Mouse (Mus musculus): ENCODE results near the gene 1110008P14Rik. TPM values are rescaled to one million over a fixed set of nuclear protein-coding genes. Genes with fewer than 3 reads are reported as not detected.
A peak's percentile ranks its signal among the peaks of the same experiment; 100 is the strongest.

1110008P14Rik gene
- polyA plus RNA-seq, 1 experiment from 2014 or later, result 44.2 TPM

DNA sequence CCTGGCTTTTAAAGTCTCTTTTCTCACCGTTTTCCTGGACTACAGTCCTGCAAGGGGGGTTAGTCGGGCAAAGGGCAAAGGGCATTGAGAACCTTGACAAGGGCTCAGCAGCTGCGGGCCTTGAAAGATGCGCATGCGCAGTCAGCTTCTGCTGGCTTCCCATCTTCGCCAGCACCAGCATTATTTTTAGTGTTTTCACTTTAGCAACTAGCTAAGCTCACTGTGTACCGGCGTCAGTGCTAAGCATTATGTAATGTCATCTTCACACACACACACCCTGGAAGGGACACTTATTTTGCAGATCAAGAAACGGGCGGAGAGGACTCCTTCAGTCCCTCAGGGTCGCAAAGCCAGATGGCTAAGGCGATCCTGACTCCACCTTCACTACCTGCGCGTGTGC is 21.0 kb downstream of the 1110008P14Rik start:
- Histone ChIP-seq H3K9me3 (ENCODE audit: control insufficient read depth, low read length) (no peaks in the 10 kb centered on the region), H3K9ac (ENCODE audit: low read depth, low read length) (no peak overlapping the region; the same call in 1 of the 2 replicates), H3K27ac (ENCODE audit: low read length) (peak overlapping the region; percentile 85), H3K36me3 (ENCODE audit: control insufficient read depth, insufficient read depth, low read length) (peaks cover 4% of the 10 kb centered on the region; the same call in 1 of the 2 replicates), H3K4me2 (ENCODE audit: low read depth, low read length) (peak overlapping the region; percentile 75), H3K4me1 (ENCODE audit: control insufficient read depth, insufficient read depth, low read length) (peaks cover 29% of the 10 kb centered on the region), H3K27me3 (replicated peaks; ENCODE audit: control insufficient read depth, insufficient read depth, low read length) (0 out of 2 replicates have a peak, but pooled peaks cover 3% of the 10 kb centered on the region), H3K4me3 (ENCODE audit: low read length) (peak overlapping the region; percentile 51)
- ATAC-seq, result peak; percentile 19; the same call in 1 of the 2 replicates
- 6% methylated on average over 14 of the region's 14 CpGs for WGBS

GRCm38 (mm10) chr2:32358381-32358780 is 23.4 kb downstream of the 1110008P14Rik start:
- Histone ChIP-seq H3K36me3 (ENCODE audit: control insufficient read depth, insufficient read depth, low read length) (no peaks in the 10 kb centered on the region), H3K4me2 (ENCODE audit: low read depth, low read length) (no peak overlapping the region), H3K4me3 (ENCODE audit: low read length) (no peak overlapping the region), H3K27ac (ENCODE audit: low read length) (no peak overlapping the region), H3K9me3 (ENCODE audit: control insufficient read depth, low read length) (no peaks in the 10 kb centered on the region), H3K9ac (ENCODE audit: low read depth, low read length) (no peak overlapping the region), H3K4me1 (ENCODE audit: control insufficient read depth, insufficient read depth, low read length) (peaks cover 25% of the 10 kb centered on the region), H3K27me3 (replicated peaks; ENCODE audit: control insufficient read depth, insufficient read depth, low read length) (0 out of 2 replicates have a peak, but pooled peaks cover 3% of the 10 kb centered on the region)
- ATAC-seq, result no peak
- WGBS, result 54% methylated on average over 10 of the region's 10 CpGs

- H3K27ac ChIP-seq (ENCODE audit: low read length), result no peak overlapping the region
- ATAC-seq, result no peak
- no peak overlapping the region for H3K4me2 ChIP-seq (ENCODE audit: low read depth, low read length)
- 0 out of 2 replicates have a peak, but pooled peaks cover 3% of the 10 kb centered on the region for H3K27me3 ChIP-seq (replicated peaks; ENCODE audit: control insufficient read depth, insufficient read depth, low read length)
- H3K9ac ChIP-seq (ENCODE audit: low read depth, low read length), result no peak overlapping the region
- H3K4me3 ChIP-seq (ENCODE audit: low read length), result no peak overlapping the region
- peaks cover 25% of the 10 kb centered on the region for H3K4me1 ChIP-seq (ENCODE audit: control insufficient read depth, insufficient read depth, low read length)
- 74% methylated on average over 3 of the region's 3 CpGs for WGBS
- no peaks in the 10 kb centered on the region for H3K9me3 ChIP-seq (ENCODE audit: control insufficient read depth, low read length)
- no peaks in the 10 kb centered on the region for H3K36me3 ChIP-seq (ENCODE audit: control insufficient read depth, insufficient read depth, low read length)
Measured at GRCm38 (mm10) chr2:32357710-32358109, 24.0 kb downstream of the 1110008P14Rik start.

DNA sequence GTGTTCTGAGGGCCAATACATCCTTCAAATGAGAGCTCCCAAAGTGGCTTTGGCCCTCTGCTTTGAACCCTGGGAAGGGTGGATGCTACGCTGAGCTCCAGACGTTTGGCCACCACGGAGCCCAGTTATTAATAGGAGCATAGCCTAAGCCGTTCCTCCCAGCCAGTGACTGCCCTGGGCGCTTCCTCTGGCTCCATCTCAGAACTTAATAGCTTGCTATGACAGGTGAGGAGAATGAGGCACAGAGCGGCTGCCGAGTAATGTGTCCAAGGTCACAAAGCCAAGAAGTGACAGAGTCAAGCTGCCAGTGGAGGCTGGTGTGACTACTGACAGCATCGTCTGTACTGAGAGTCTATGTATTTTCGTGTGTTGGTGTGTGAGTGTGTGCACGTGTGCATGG is 25.5 kb downstream of the 1110008P14Rik start:
- 75% methylated on average over 10 of the region's 10 CpGs for WGBS
- no peak overlapping the region for H3K9ac ChIP-seq (ENCODE audit: low read depth, low read length)
- H3K4me3 ChIP-seq (ENCODE audit: low read length), result no peak overlapping the region
- H3K27ac ChIP-seq (ENCODE audit: low read length), result peak overlapping the region; percentile 21; the same call in 1 of the 2 replicates
- no peak for ATAC-seq
- H3K27me3 ChIP-seq (replicated peaks; ENCODE audit: control insufficient read depth, insufficient read depth, low read length), result no peaks in the 10 kb centered on the region
- peaks cover 27% of the 10 kb centered on the region for H3K4me1 ChIP-seq (ENCODE audit: control insufficient read depth, insufficient read depth, low read length)
- H3K9me3 ChIP-seq (ENCODE audit: control insufficient read depth, low read length), result no peaks in the 10 kb centered on the region
- no peak overlapping the region for H3K4me2 ChIP-seq (ENCODE audit: low read depth, low read length)
- H3K36me3 ChIP-seq (ENCODE audit: control insufficient read depth, insufficient read depth, low read length), result no peaks in the 10 kb centered on the region

DNA sequence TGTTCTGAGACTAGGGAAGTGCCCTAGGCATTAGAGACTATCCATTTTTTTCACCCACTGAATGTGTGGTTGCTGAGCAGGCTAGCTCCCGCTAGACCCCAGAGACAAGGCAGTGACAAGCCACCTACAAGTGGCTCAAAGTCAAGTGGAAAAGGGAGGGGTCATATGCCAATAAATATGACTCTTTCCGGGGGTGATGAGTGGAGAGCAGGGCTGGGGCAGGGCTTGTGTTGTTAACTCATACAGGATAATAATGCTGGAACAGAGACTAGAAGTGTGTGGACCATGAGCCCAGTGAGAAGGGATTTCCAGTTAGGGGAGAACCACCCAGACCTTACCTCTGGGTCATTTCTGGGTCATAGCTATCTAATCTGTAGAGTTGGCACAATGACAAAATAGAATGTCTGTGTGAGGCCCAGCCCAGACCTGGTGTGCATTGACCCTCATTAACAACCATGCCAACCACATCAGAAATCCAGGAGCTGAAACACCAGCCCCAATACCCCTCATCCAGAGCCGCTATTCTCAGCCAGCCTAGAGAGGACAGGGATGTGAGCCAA is 27.3 kb downstream of the 1110008P14Rik start:
- Histone ChIP-seq H3K9me3 (ENCODE audit: control insufficient read depth, low read length) (no peaks in the 10 kb centered on the region), H3K9ac (ENCODE audit: low read depth, low read length) (no peak overlapping the region), H3K4me1 (ENCODE audit: control insufficient read depth, insufficient read depth, low read length) (peaks cover 34% of the 10 kb centered on the region), H3K27me3 (replicated peaks; ENCODE audit: control insufficient read depth, insufficient read depth, low read length) (no peaks in the 10 kb centered on the region), H3K27ac (ENCODE audit: low read length) (peak overlapping the region; percentile 96), H3K36me3 (ENCODE audit: control insufficient read depth, insufficient read depth, low read length) (no peaks in the 10 kb centered on the region), H3K4me2 (ENCODE audit: low read depth, low read length) (peak overlapping the region; percentile 23), H3K4me3 (ENCODE audit: low read length) (no peak overlapping the region)
- peak; percentile 76 for ATAC-seq
- WGBS, result 67% methylated on average over 3 of the region's 3 CpGs

- ATAC-seq, result peak; percentile 62
- H3K36me3 ChIP-seq (ENCODE audit: control insufficient read depth, insufficient read depth, low read length), result no peaks in the 10 kb centered on the region
- H3K9ac ChIP-seq (ENCODE audit: low read depth, low read length), result peak overlapping the region; percentile 65
- peak overlapping the region; percentile 96 for H3K27ac ChIP-seq (ENCODE audit: low read length)
- no peaks in the 10 kb centered on the region for H3K27me3 ChIP-seq (replicated peaks; ENCODE audit: control insufficient read depth, insufficient read depth, low read length)
- H3K4me2 ChIP-seq (ENCODE audit: low read depth, low read length), result peak overlapping the region; percentile 79
- 45% methylated on average over 6 of the region's 6 CpGs for WGBS
- H3K4me1 ChIP-seq (ENCODE audit: control insufficient read depth, insufficient read depth, low read length), result peaks cover 34% of the 10 kb centered on the region
- peak overlapping the region; percentile 69 for H3K4me3 ChIP-seq (ENCODE audit: low read length)
- no peaks in the 10 kb centered on the region for H3K9me3 ChIP-seq (ENCODE audit: control insufficient read depth, low read length)
Measured at GRCm38 (mm10) chr2:32353836-32354235, 27.9 kb downstream of the 1110008P14Rik start.

- peak within 1 kb of the TSS; percentile 88 for H3K9ac ChIP-seq (ENCODE audit: low read depth, low read length)
- WGBS, result under 1% methylated on average over 63 of the region's 63 CpGs
- no peaks in the 10 kb centered on the region for H3K27me3 ChIP-seq (replicated peaks; ENCODE audit: control insufficient read depth, insufficient read depth, low read length)
- H3K36me3 ChIP-seq (ENCODE audit: control insufficient read depth, insufficient read depth, low read length), result no peaks in the 10 kb centered on the region
- H3K4me2 ChIP-seq (ENCODE audit: low read depth, low read length), result peak within 1 kb of the TSS; percentile 79
- H3K4me3 ChIP-seq (ENCODE audit: low read length), result peak within 1 kb of the TSS; percentile 69
- no peaks in the 10 kb centered on the region for H3K9me3 ChIP-seq (ENCODE audit: control insufficient read depth, low read length)
- ATAC-seq, result peak; percentile 61
- peak within 1 kb of the TSS; percentile 96 for H3K27ac ChIP-seq (ENCODE audit: low read length)
- peaks cover 34% of the 10 kb centered on the region for H3K4me1 ChIP-seq (ENCODE audit: control insufficient read depth, insufficient read depth, low read length)
Measured at GRCm38 (mm10) chr2:32353007-32353542, 28.7 kb downstream of the 1110008P14Rik start, which contains the start of gene Dnm1. TSS of gene Dnm1 (minus strand) at chr2:32353338.

DNA sequence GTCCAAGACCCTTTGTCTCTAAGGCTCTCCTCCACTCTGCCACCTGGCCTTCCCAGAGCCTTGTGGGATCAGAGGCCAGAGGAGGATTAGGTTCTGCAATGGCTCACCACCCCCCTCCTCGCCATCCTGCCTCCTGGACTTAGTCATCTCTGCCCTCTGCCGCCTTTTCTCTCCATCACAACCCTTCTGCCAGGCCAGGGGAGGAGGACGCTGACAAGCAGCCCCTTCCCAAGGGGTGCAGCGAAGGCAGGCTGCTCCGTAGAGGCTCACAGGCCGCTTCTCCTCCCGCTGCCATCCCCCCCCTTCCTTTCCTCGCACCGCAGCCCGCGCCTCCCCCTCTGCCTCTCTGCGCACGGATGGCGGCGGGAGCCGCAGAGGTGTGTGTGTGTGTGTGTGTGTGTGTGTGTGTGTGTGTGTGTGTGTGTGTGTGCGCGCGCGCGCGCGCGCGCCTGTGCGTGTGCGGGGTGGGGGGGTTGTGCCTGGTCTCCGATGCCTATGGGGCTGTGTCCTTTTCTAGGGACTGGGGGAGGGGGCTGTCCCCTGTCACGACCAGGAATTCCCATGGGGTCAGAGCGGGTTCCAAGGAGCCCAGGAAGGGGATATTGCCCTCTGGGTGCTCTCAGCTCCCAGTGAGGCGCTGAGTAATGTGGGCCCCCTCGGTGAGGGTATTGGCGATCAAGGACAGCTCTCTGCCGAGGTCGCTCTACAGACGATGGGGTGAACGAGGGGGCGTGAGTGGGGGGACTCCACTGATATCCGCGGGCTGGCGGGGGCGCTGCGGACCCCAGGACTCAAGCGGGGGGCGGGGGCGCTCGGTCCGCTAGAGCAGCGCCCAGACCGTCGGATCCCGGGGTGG is 29.4 kb downstream of the 1110008P14Rik start, which contains the start of gene Ciz1:
TSS of gene Ciz1 (plus strand) at position 177 of the 856 bp plus-strand sequence.
- 1% methylated on average over 40 of the region's 52 CpGs for WGBS
- H3K27ac ChIP-seq (ENCODE audit: low read length), result peak within 1 kb of the TSS; percentile 96
- no peaks in the 10 kb centered on the region for H3K36me3 ChIP-seq (ENCODE audit: control insufficient read depth, insufficient read depth, low read length)

GRCm38 (mm10) chr2:32351471-32351961 is 30.2 kb downstream of the 1110008P14Rik start:
- Histone ChIP-seq H3K27me3 (replicated peaks; ENCODE audit: control insufficient read depth, insufficient read depth, low read length) (no peaks in the 10 kb centered on the region), H3K4me1 (ENCODE audit: control insufficient read depth, insufficient read depth, low read length) (peaks cover 28% of the 10 kb centered on the region), H3K9me3 (ENCODE audit: control insufficient read depth, low read length) (no peaks in the 10 kb centered on the region), H3K4me3 (ENCODE audit: low read length) (peak overlapping the region; percentile 69), H3K9ac (ENCODE audit: low read depth, low read length) (peak overlapping the region; percentile 88), H3K27ac (ENCODE audit: low read length) (no peak overlapping the region), H3K4me2 (ENCODE audit: low read depth, low read length) (peak overlapping the region; percentile 79), H3K36me3 (ENCODE audit: control insufficient read depth, insufficient read depth, low read length) (no peaks in the 10 kb centered on the region)
- ATAC-seq, result no peak
- 50% methylated on average over 9 of the region's 9 CpGs for WGBS

More for the DNA sequence above, 29.4 kb downstream of the 1110008P14Rik start, which contains the start of gene Ciz1:
- ATAC-seq, result peak; percentile 15
- Histone ChIP-seq H3K27me3 (replicated peaks; ENCODE audit: control insufficient read depth, insufficient read depth, low read length) (no peaks in the 10 kb centered on the region), H3K4me2 (ENCODE audit: low read depth, low read length) (peak within 1 kb of the TSS; percentile 79), H3K9me3 (ENCODE audit: control insufficient read depth, low read length) (no peaks in the 10 kb centered on the region), H3K9ac (ENCODE audit: low read depth, low read length) (peak within 1 kb of the TSS; percentile 88), H3K4me1 (ENCODE audit: control insufficient read depth, insufficient read depth, low read length) (peaks cover 34% of the 10 kb centered on the region), H3K4me3 (ENCODE audit: low read length) (peak within 1 kb of the TSS; percentile 69)
